Mouse (Mus musculus) hindbrain, embryonic 10.5 days (tissue): ENCODE results near the gene Tex37. TPM values are rescaled to one million over a fixed set of nuclear protein-coding genes. Genes with fewer than 3 reads are reported as not detected.

Source experiments
- DNase-seq: peaks from one replicate; pipeline ENCODE4 v3.0.0-alpha.2; 2017; ENCODE audit warnings: low spot score
- H3K27ac ChIP-seq: fragments of 300-500 bp; sonication (generic); 2 replicates; pipeline ENCODE4 v1.5.1; 2016; ENCODE audit warnings: mild to moderate bottlenecking, moderate library complexity
- H3K27me3 ChIP-seq: fragments of 300-500 bp; sonication (generic); 2 replicates; pipeline ENCODE4 v1.6.1; 2016; ENCODE audit warnings: mild to moderate bottlenecking; ENCODE audit not compliant: poor library complexity, insufficient read depth, severe bottlenecking
- H3K36me3 ChIP-seq: fragments of 300-500 bp; sonication (generic); 2 replicates; pipeline ENCODE4 v1.6.1; 2016; ENCODE audit warnings: mild to moderate bottlenecking, moderate library complexity
- H3K4me1 ChIP-seq: fragments of 300-500 bp; sonication (generic); replicated peaks from 2 replicates; pipeline ENCODE4 v1.6.1; 2016; ENCODE audit warnings: mild to moderate bottlenecking
- H3K4me3 ChIP-seq: fragments of 300-500 bp; sonication (generic); 2 replicates; pipeline ENCODE4 v1.5.1; 2016; ENCODE audit warnings: mild to moderate bottlenecking, moderate library complexity
- H3K9me3 ChIP-seq: fragments of 300-500 bp; sonication (generic); 2 replicates; pipeline ENCODE4 v1.6.1; 2016; ENCODE audit warnings: mild to moderate bottlenecking, moderate library complexity
- whole genome bisulfite sequencing: fragments of 180-500 bp; shearing (Covaris S2); methylation state at CpG from one replicate; pipeline ENCODE4 v1.1.7; 2016; 5-methylcytosine and 5-hydroxymethylcytosine counted together
- polyA plus RNA-seq: library from polyadenylated mRNA; unstranded; fragments of >200 nt; fragmentation: Nextera tagmentation; extraction: Ambion mirVana; gene quantifications from 2 replicates; pipeline ENCODE4 v1.2.1, GENCODE M21; 2016

The Tex37 gene
- polyA plus RNA-seq, 1 experiment from 2014 or later, result not detected

GRCm38 (mm10) chr6:70872570-70872969, 46.2 kb downstream of the Tex37 start:
- WGBS, result 85% methylated on average over 7 of the region's 7 CpGs
- H3K4me1 ChIP-seq, result 0 out of 2 replicates have a peak, but pooled peaks cover 10% of the 10 kb centered on the region
- H3K27ac ChIP-seq, result no peak overlapping the region

GRCm38 (mm10) chr6:70872128-70872527, 46.6 kb downstream of the Tex37 start:
- DNase-seq, result no peak
- Histone ChIP-seq H3K9me3 (no peaks in the 10 kb centered on the region), H3K27me3 (no peaks in the 10 kb centered on the region), H3K36me3 (no peaks in the 10 kb centered on the region), H3K4me3 (no peak overlapping the region), H3K27ac (no peak overlapping the region), H3K4me1 (0 out of 2 replicates have a peak, but pooled peaks cover 10% of the 10 kb centered on the region)
- 90% methylated on average over 10 of the region's 10 CpGs for WGBS

More at GRCm38 (mm10) chr6:70872570-70872969, 46.2 kb downstream of the Tex37 start:
- DNase-seq, result no peak
- Histone ChIP-seq H3K9me3 (no peaks in the 10 kb centered on the region), H3K27me3 (no peaks in the 10 kb centered on the region), H3K36me3 (no peaks in the 10 kb centered on the region), H3K4me3 (no peak overlapping the region)

- no peak for DNase-seq
- H3K4me1 ChIP-seq, result 0 out of 2 replicates have a peak, but pooled peaks cover 10% of the 10 kb centered on the region
- no peaks in the 10 kb centered on the region for H3K27me3 ChIP-seq
- no peaks in the 10 kb centered on the region for H3K36me3 ChIP-seq
- 80% methylated on average over 14 of the region's 14 CpGs for WGBS
- no peak overlapping the region for H3K4me3 ChIP-seq
- H3K27ac ChIP-seq, result no peak overlapping the region
- H3K9me3 ChIP-seq, result no peaks in the 10 kb centered on the region
Observed at GRCm38 (mm10) chr6:70871511-70871980, 47.2 kb downstream of the Tex37 start.

- Histone ChIP-seq H3K4me1 (0 out of 2 replicates have a peak, but pooled peaks cover 9% of the 10 kb centered on the region), H3K9me3 (no peaks in the 10 kb centered on the region), H3K4me3 (no peak overlapping the region), H3K27me3 (no peaks in the 10 kb centered on the region), H3K27ac (no peak overlapping the region), H3K36me3 (no peaks in the 10 kb centered on the region)
- DNase-seq, result no peak
- 93% methylated on average over 9 of the region's 9 CpGs for WGBS
Observed at GRCm38 (mm10) chr6:70867297-70867696, 51.4 kb downstream of the Tex37 start.

GRCm38 (mm10) chr6:70866761-70867160, 52.0 kb downstream of the Tex37 start:
- Histone ChIP-seq H3K4me1 (0 out of 2 replicates have a peak, but pooled peaks cover 4% of the 10 kb centered on the region), H3K9me3 (no peaks in the 10 kb centered on the region), H3K27ac (no peak overlapping the region), H3K27me3 (no peaks in the 10 kb centered on the region), H3K4me3 (no peak overlapping the region), H3K36me3 (no peaks in the 10 kb centered on the region)
- 88% methylated on average over 5 of the region's 5 CpGs for WGBS
- DNase-seq, result no peak

GRCm38 (mm10) chr6:70864285-70864684, 54.4 kb downstream of the Tex37 start:
- H3K4me3 ChIP-seq, result no peak overlapping the region
- no peaks in the 10 kb centered on the region for H3K9me3 ChIP-seq
- no peaks in the 10 kb centered on the region for H3K27me3 ChIP-seq
- H3K36me3 ChIP-seq, result peaks cover 10% of the 10 kb centered on the region
- no peaks in the 10 kb centered on the region for H3K4me1 ChIP-seq
- 92% methylated on average over 6 of the region's 6 CpGs for WGBS
- H3K27ac ChIP-seq, result no peak overlapping the region
- no peak for DNase-seq

Other genes with a start within 250 kb of the Tex37 start
- gene Rpia, start 126.7 kb downstream of the Tex37 start, polyA plus RNA-seq, result 1.8 and 2.2 TPM in 2 replicates
- 9.4 and 10.4 TPM in 2 replicates for gene Eif2ak3, start 74.4 kb downstream of the Tex37 start, polyA plus RNA-seq
- gene Foxi3, start 37.6 kb upstream of the Tex37 start, polyA plus RNA-seq, result not detected in 2 replicates
- 6.4 and 8.2 TPM in 2 replicates for gene Thnsl2, start 225.5 kb upstream of the Tex37 start, polyA plus RNA-seq